Mouse (Mus musculus) mesoderm, embryonic 11.5 days (tissue): ENCODE data around the gene Prokr2.
A peak's percentile ranks its signal among the peaks of the same experiment; 100 is the strongest.

ENCODE experiments used
- DNase-seq: peaks from one replicate; pipeline ENCODE4 v3.0.0-alpha.2; 2012; ENCODE audit warnings: low read depth, low spot score

The Prokr2 gene

DNA sequence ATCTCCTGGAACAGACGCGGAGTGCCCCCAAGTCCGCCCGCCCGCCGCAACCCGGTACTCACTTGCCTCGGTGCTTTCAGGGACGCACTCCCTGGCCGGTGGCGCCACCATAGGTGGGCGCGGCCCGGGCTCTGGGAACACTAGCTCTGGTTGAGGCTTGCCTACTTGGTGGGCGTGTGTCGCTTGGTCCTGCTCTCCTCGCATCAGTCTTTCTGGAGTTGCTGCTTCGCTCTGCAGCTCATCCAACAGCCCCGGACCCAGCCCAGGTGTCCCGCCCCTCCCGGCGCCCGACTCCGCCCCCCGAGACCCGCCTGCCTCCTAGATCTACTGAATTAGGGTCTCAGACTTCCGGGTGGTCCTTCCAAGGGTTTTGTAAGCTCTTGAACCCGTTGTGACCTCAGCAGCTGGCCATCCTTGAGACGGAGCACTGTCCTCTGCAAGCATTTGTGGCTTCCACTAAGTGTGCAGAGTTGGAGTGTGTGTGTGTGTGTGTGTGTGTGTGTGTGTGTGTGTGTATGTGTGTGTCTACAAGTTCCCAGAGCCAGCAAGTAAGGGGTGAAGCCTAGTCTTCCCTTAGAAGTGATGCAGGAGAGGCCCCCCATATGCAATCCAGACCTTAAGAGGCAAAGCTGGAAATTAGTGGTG lies at the start of gene Prokr2:
Gene Prokr2, minus strand, starts transcription at position 254 of the 645 bp plus-strand sequence.
- DNase-seq, result peak; percentile 37

DNA sequence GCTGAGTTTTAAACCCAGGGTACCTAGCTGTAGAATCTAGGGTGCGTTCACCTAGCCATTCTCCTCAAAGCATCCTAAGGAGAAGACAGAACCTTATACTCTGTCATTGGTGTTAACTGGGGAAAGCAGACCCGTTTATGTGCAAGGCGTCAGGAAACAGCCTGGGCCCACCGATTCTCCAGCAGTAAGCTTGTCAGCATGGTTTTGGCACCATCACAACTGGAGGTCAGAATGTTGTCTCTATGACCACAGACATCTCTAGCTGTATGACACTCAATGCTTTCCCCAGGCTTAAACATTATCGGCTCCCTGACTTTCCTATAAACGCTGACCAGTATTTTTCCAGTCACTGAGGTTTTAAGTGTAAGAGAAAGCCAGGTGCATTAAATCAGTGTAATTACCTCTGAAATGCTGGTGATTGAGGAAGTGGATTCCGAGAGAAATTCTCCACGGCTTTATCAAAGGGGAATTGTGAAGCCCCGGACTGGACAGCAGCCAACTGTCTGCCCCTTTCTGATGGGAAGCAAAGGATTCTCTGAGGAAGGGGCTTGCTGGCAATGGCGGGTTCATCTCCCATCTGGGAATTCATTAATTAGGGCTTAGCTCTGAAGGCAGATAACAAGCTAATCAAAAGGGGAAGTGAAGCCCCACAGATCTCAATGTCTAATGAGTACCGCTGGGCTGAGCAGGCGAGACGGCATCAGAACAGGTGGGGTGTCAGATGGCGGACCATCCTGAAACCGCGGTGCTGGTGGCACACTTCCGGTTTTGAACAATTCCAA lies 42.1 kb upstream of the Prokr2 start:
- no peak for DNase-seq

DNA sequence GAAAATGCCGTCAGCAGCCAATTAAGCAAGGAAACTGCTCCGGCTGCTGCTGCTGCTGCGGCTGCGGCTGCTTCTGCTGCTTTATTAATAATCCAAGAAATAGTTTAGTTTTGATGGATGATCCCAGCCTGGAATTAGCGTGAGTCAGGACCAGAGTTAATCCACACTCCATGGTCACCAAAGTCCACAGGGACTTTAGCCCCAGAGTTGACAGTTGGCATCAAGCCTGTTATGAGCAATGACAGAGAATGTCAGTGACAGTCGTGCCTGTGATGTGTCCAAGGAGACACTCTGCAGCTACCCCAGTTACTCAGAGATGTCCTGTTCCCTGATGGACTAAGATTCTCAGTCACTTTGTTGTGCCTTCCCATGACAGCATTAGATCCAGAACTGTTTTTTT lies 40.3 kb upstream of the Prokr2 start:
- DNase-seq, result no peak

DNA sequence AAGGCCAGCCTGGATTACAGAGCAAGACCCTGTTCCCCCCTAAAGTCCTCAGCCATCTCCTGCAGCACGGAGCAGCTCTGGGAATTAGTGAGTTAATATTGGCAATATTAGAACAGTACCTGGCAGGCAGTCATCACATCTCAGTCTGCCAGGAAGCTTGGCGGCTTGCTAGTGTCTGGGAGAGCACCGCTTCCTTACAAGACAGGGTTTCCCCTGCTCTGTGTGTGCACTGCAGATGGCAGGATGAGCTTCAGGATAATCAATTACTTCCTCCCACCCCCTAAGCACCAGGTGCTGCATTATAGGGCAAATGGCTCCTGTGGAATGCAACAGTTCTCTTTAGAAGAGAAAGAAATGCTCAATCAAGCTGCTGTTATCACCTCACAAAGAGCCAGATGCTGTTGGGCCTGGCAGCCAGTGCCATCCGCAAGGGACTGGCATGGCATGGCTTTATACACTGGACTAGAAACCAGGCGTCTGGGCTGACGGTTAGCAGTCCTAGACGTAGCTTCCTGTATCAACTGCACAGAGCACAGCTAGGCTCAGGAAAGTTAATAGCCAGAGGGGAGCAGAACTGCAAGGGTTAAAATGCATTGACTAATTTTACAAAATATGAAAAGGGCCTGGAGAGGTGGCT lies 38.3 kb upstream of the Prokr2 start:
- no peak for DNase-seq

DNA sequence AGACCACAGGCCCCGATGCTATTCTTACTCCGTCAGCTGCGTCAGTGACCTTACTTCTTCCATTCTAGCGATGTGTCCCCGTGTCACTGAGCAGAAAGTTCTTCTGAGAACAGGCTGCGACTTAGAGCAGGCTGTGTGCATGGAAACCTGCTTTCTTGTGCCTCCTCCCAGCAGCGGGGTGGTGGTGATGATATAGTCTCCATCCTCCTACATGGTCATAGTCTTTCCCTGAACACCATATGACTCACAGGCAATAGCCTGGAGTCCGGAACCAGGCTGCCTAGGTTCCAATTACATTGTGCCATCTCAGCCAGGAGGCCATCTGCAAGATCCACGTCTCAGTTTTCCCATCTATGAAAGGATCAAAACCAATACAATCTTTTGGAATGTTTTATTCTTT lies 37.6 kb upstream of the Prokr2 start:
- no peak for DNase-seq

DNA sequence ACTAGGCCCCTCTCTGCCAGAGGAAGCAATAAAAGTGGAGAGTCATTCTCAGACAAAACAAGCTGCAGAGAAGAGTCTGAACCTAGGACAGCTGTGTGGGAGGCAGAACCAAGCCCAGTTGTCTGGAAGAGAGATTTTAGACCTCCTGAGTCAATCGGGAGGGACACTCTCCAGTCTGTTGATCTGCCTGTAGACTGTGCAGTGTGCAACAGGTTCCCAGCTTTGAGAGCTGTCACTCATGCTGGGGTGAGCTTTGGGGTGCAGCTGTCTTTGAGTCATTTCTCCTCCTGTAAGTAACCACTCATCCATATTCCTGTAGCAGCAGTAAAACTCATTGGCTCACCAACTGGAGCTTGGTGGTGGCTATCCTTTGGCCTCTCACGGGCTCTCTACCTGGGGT lies 33.2 kb upstream of the Prokr2 start:
- DNase-seq, result no peak

DNA sequence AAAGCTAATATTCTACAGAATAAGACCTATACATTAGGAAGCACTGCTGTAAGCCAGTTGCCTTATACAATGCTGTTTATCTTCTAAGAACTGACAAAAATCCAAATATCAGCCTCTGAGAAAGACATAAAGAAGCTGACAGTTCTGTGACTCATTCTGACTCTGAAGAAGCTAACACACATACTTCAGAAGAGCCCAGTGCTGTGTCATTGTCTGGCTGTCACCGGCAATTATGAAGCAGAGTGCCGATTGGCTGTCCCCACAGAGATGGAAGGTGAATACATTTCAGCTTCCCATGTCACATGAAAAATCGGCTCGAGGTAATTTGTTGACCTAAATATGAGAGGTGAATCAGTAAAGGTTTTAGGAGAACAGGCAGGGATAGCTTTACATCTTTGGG lies 24.9 kb upstream of the Prokr2 start:
- no peak for DNase-seq

DNA sequence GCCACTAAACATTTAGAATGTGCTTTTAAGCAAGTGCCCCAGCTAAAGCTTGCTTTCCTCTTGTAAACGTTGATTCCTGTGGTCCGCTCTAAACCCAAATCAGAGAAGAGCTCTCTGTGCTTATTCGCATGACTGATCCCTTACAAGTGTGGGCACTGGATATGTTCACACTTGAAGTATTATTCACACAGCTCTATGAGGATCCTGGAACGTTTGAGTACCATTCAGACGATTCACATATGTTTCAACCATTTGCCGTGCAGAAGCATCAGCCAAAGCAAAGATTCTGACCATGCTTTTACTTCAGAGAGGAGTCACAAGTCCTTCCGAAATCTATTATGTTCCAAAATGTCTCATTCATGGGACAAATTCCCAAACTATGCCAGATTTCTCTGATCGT lies 12.9 kb upstream of the Prokr2 start:
- no peak for DNase-seq

DNA sequence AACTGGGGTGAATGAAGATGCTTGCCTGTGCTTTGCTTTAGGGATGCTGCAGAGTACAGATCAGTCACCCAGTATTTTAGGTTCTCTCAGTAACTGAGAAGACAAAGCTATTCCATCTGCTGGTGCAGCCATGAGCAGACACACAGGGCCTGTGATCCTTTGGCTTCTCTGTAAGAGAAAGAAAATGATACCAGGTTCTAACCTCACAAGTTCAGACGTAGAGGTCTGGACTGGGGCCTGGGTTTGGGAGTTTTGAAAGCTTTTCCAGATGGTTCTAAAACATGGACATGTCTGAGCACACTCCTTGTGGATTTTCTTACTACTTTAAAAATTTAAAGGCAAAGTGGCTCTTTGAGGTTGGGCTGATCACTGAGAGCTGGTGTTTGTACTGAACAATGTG lies 10.5 kb upstream of the Prokr2 start:
- no peak for DNase-seq

DNA sequence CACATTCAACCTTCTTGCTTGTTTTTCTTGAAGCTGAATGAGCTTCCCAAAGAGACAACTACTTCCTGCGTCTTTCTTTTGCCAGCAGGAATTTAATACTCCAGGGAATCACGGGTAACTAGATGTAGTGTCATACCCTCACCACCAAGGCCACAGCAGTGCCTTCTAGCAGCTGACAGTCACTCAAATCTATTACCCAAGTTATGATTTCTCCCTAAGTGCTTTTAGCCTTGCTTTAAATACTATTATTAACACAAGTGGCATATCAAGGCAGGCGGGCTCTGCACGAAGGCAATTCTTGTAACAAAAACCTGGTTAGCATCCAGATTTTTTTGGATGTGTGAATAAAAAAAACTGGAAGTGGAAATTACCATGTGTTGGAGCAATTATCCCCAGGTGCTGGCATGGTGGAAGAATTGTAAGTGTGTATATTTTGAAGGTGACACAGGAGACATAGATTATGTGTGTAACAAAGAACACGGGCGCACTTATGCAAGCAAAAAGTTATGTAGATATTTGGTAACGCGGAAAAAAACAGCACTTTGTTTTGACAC lies 5.4 kb upstream of the Prokr2 start:
- DNase-seq, result no peak

DNA sequence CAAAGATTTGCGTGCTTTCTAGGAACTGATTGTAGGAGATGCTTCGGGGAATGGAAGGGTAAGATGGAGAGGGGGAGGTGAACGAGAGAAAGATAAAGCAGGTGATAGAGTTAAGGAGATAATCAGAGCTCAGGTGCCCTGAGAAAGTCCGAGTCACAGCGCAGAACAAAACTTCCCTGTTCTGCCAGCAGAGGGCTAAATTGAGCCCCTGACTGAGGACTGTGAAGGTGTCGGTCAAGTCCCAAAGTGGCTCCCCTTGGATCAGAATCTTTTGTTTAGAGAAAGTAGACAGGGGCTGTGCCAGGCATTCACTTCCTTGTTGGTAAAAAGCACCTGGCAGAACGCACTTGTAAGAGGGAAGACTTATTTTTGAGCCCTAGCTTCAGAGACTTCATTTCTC lies 4.3 kb upstream of the Prokr2 start:
- DNase-seq, result peak; percentile 33

DNA sequence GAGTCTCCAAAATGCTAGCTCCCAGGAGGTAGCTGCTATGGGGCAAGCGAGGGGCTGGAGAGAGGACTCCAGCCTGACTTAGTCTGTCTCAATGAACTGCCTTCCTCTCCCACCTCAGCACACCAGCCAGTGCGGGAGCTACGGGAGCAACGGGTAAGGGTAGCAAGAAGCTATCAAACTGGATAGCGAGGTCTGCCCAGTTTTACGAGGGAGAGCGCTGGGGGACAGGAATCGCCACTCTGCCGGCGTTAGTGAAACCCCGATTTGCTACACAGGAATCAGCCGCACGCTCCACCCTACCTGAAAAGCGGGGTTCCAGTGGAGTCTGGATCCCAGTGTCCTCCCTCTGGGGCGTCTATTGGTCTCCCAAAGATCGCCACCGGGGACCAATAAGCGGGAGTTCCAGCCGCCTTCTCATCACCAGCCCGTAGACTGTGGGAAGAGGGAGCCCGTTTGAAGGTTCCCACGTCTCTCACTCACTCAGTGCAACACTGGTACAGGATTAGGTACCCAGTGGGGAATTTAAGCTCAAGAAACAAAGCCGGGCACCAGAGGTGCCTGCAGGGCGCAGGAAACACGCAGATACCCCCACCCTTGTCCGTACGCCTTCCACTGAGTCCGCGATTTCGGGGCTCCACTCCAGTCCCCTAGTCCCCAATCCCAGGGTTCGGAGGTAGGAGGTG lies 595 bp downstream of the Prokr2 start:
- DNase-seq, result peak; percentile 30

DNA sequence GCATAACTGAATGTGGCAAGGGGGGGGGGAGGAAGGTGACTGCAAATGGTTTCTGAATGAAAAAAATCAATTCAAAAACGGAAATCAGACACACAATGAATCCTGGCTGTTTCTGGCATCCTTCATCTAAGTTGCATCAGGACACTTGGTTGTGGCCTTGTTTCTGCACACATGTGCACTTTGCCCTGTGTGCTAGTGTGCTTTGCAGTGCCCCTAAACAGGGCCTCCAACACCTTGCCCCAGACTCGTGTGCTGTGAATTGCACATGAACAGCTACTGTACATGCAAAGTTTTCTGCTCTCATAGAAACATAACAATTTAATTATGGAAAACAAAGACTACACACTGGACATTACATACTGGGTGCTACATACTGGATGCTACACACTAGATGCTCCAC lies 2.9 kb downstream of the Prokr2 start:
- no peak for DNase-seq

DNA sequence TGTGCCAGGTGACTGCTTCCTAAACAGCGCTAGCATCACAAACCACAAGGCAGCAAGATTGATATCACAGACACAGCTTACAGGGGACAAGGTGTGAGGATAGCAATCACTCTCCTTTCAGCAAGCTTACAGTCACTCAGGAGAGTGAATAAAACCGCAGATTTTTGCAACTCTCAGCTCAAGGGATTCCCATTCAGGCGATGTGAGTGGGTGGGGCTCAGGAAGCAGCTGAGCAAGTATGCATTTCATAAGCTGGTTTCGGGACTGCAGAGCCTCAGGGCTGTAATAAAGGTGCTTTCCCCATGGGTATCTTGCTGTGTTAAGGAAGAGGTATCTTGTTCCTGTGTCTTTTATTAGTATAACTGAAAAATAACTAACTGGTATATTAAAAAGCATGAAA lies 5.6 kb downstream of the Prokr2 start:
- no peak for DNase-seq

DNA sequence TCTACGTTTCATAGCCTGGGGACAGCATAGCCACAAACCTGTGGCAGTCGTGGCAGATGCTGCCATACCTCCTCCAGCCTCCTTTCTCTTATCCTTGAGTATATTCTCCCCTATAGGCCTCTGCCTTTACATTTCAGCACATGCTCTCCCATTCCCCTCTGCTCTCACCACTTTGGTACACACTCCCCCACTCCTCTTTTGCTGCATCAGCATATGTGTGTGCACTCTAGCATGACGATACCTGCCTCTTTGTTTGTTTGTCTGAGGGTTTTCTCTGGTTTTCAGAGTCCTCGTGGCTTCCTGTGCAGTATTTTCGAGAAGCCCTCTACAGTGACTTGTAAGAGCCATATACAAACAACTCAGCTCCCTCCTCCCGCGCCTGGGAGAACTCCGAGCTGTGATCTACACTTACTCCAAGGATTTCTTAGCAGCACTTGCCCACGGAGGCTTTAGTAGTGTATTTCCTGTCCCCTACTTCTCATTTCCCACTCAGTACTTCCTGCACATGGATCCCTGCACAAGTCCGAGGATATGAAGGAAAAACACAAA lies 6.6 kb downstream of the Prokr2 start:
- DNase-seq, result no peak

DNA sequence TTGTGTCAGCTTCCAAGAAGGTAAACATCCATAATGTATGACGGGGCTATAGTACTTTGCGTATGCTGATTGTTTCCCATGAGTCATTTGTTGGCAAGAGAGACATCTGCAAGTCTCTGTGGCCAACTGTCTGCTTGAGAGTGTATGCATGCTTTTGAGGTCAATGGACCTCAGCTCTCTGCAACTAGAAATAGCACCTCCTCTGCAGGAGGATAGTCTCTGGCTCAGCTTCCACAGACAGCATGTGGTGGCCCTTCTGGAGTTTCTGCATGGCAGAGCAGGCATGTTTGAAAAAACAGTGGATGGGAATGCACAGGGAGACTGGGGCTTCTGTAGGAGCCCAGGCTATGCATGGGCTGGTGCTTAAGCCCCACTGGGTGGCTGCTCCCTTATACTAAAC lies 7.8 kb downstream of the Prokr2 start:
- DNase-seq, result no peak

DNA sequence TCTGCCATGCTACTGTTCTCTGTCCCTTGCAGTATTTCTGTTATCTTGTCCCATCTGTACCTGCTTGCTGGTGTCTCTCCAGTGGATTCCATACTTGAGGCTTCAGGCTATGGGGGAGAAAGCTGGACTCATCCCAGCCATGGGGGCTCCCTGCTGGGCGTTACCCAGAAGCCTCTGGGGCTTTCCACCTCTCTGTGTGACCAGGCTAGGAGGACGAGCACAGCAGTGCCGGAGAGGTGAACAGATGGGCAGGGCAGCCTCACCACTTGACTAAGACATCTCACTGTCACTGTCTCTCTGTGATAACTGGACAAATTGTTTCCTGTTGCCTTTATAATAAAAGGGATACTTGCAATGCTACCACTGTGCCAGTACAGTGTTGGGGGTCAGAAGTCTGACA lies 9.5 kb downstream of the Prokr2 start:
- DNase-seq, result no peak

DNA sequence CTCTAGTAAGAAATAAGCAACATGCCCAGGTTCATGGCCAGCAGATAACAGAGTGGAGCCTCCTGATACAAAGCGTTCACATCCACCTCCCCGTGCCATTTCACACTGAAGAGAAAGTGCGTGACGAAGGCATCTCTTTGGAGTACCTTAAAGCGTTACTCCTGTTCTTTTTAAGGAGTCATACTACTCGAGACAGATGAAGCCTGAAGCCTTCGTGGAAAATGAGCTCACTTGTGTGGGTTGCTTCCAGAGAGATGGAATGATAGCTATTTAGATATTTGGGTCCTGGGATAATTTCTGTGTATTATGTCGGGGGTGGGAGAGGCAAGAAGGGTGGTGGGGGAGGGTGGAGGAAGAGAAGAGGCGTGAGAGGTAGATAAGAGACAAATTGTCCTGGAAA lies 10.1 kb downstream of the Prokr2 start:
- no peak for DNase-seq

DNA sequence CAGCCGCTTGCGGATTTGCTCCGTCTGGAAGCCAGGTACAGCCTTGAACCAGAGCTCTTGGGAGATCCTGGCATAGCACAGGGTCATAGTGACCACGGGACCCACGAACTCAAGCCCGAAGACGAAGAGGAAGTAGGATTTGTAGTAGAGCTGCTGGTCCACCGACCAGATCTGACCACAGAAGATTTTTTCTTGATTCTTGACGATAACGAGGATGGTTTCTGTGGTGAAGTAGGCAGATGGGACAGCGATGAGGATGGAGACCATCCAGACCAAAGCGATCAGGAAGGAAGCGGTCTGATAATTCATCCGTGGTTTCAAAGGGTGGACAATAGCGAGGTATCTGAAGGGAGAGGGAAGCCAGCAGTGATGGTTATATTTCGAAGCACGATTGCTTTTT lies 11.5 kb downstream of the Prokr2 start:
- no peak for DNase-seq

DNA sequence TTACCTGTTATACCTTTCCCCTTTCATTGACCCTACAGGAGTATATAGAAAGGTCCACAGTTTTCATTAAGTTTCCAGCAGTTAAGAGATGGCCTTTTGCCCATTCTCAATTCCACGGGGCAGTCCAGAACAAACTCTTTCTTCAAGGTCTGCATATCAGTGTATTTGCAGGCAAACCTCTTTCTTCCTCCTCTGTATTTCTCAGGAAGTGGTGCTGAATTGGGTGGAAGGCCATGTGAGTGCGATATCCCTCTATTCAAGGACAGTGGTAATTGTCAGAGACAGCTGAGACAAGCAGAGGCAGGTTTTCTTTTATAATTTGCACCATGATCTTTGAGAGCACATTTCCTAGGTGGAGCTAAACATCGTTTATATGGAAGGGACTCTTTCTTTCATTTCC lies 16.8 kb downstream of the Prokr2 start:
- DNase-seq, result no peak

DNA sequence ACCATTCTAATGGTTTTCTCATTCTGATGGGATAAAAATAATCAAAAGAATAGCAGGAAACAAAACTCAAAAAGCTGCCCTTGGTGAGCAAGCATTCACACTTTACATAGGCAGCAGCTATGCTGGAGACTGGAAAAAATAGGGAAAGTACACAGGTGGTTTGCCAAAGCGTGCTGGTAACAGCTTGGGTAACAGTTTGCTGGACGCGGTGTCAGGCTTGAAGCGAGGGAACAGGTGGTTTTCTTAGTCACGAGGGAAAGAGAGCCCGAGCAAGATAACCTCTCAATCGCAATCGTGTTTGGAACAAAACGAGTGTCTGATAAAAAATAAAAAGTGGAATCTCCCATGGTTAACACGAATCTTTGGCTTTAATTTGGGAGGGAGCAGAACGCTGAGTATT lies 41.4 kb downstream of the Prokr2 start:
- DNase-seq, result no peak

DNA sequence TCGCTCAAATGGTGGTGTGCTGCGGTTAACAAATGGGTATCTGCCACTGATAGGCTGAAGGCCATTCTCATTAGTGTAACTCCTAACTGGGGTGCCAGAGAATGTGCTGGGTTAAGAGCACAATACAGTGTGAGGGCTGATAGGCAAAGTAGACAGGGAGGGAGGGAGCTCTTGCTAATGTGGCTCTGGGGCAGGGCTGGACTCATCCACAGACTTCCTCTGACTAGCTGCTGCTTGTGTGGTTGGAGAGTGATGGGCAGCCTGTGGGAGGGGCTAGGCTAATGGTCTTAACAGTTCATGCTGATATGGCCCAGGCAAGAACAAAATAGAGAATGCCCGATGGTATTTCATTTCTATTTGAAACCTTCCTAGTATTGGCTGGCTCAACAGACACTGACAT lies 44.0 kb downstream of the Prokr2 start:
- no peak for DNase-seq
